Mouse (Mus musculus): Measurements from ENCODE around the gene Cfap65. TPM values are rescaled to one million over a fixed set of nuclear protein-coding genes. Genes with fewer than 3 reads are reported as not detected.

Cfap65 gene
- polyA plus RNA-seq, 1 experiment from 2014 or later: 1.2 TPM

- peaks cover 4% of the 10 kb centered on the region; the same call in 1 of the 2 replicates for H3K4me1 ChIP-seq (ENCODE audit: control insufficient read depth, insufficient read depth, low read length)
- ATAC-seq (ENCODE audit: low read depth) (no peak; the same call in 1 of the 2 replicates), DNase-seq (ENCODE audit: low spot score) (no peak)
- H3K36me3 ChIP-seq (ENCODE audit: control insufficient read depth, insufficient read depth, low read length): no peaks in the 10 kb centered on the region
- H3K27ac ChIP-seq (replicated peaks; ENCODE audit: low read depth, low read length): no peak overlapping the region
- H3K4me3 ChIP-seq (ENCODE audit: low read depth, low read length): peak overlapping the region; percentile 43; the same call in 1 of the 2 replicates
- H3K27me3 ChIP-seq (replicated peaks; ENCODE audit: control insufficient read depth, insufficient read depth, low read length): peaks cover 96% of the 10 kb centered on the region
- whole genome bisulfite sequencing: 7% methylated on average over 20 of the region's 20 CpGs
- peak overlapping the region; percentile 71; the same call in 1 of the 2 replicates for H3K4me2 ChIP-seq (ENCODE audit: low read depth, low read length)
- no peak overlapping the region for H3K9ac ChIP-seq (ENCODE audit: low read depth, low read length)
- H3K9me3 ChIP-seq (ENCODE audit: control insufficient read depth, low read length): no peaks in the 10 kb centered on the region
These were observed 13.6 kb upstream of the Cfap65 start for GRCm38 (mm10) chr1:74948784-74949665.

- Histone ChIP-seq H3K27ac (replicated peaks; ENCODE audit: low read depth, low read length) (no peak overlapping the region), H3K9me3 (ENCODE audit: control insufficient read depth, low read length) (no peaks in the 10 kb centered on the region), H3K36me3 (ENCODE audit: control insufficient read depth, insufficient read depth, low read length) (no peaks in the 10 kb centered on the region), H3K4me3 (ENCODE audit: low read depth, low read length) (peak overlapping the region; percentile 22), H3K4me2 (ENCODE audit: low read depth, low read length) (peak overlapping the region; percentile 47), H3K4me1 (ENCODE audit: control insufficient read depth, insufficient read depth, low read length) (peaks cover 4% of the 10 kb centered on the region; the same call in 1 of the 2 replicates), H3K27me3 (replicated peaks; ENCODE audit: control insufficient read depth, insufficient read depth, low read length) (peaks cover 88% of the 10 kb centered on the region), H3K9ac (ENCODE audit: low read depth, low read length) (0 out of 2 replicates have a peak overlapping the region, but pooled peaks have one; percentile 1)
- DNase-seq (ENCODE audit: low spot score): no peak
- ATAC-seq (ENCODE audit: low read depth): no peak; the same call in 1 of the 2 replicates
- WGBS: 2% methylated on average over 35 of the region's 41 CpGs
These were observed 12.7 kb upstream of the Cfap65 start for GRCm38 (mm10) chr1:74947986-74948670.

GRCm38 (mm10) chr1:74941651-74942360 lies 6.4 kb upstream of the Cfap65 start:
- H3K9ac ChIP-seq (ENCODE audit: low read depth, low read length): no peak overlapping the region
- no peaks in the 10 kb centered on the region for H3K9me3 ChIP-seq (ENCODE audit: control insufficient read depth, low read length)
- H3K27me3 ChIP-seq (replicated peaks; ENCODE audit: control insufficient read depth, insufficient read depth, low read length): peaks cover 40% of the 10 kb centered on the region
- ATAC-seq (ENCODE audit: low read depth): no peak
- WGBS: 43% methylated on average over 12 of the region's 12 CpGs
- H3K4me1 ChIP-seq (ENCODE audit: control insufficient read depth, insufficient read depth, low read length): no peaks in the 10 kb centered on the region
- no peak overlapping the region for H3K4me3 ChIP-seq (ENCODE audit: low read depth, low read length)
- H3K4me2 ChIP-seq (ENCODE audit: low read depth, low read length): no peak overlapping the region
- no peak overlapping the region for H3K27ac ChIP-seq (replicated peaks; ENCODE audit: low read depth, low read length)
- no peaks in the 10 kb centered on the region for H3K36me3 ChIP-seq (ENCODE audit: control insufficient read depth, insufficient read depth, low read length)
- no peak for DNase-seq (ENCODE audit: low spot score)

- H3K4me2 ChIP-seq (ENCODE audit: low read depth, low read length): no peak overlapping the region
- peaks cover 36% of the 10 kb centered on the region for H3K27me3 ChIP-seq (replicated peaks; ENCODE audit: control insufficient read depth, insufficient read depth, low read length)
- H3K9ac ChIP-seq (ENCODE audit: low read depth, low read length): no peak overlapping the region
- no peak overlapping the region for H3K27ac ChIP-seq (replicated peaks; ENCODE audit: low read depth, low read length)
- no peak for DNase-seq (ENCODE audit: low spot score)
- H3K9me3 ChIP-seq (ENCODE audit: control insufficient read depth, low read length): no peaks in the 10 kb centered on the region
- H3K36me3 ChIP-seq (ENCODE audit: control insufficient read depth, insufficient read depth, low read length): no peaks in the 10 kb centered on the region
- ATAC-seq (ENCODE audit: low read depth): no peak
- H3K4me1 ChIP-seq (ENCODE audit: control insufficient read depth, insufficient read depth, low read length): no peaks in the 10 kb centered on the region
- 8% methylated on average over 3 of the region's 3 CpGs for WGBS
- no peak overlapping the region for H3K4me3 ChIP-seq (ENCODE audit: low read depth, low read length)
These were observed 4.4 kb upstream of the Cfap65 start for GRCm38 (mm10) chr1:74939762-74940161.

- no peak overlapping the region for H3K4me3 ChIP-seq (ENCODE audit: low read depth, low read length)
- WGBS: 43% methylated on average over 12 of the region's 12 CpGs
- no peaks in the 10 kb centered on the region for H3K9me3 ChIP-seq (ENCODE audit: control insufficient read depth, low read length)
- no peaks in the 10 kb centered on the region for H3K36me3 ChIP-seq (ENCODE audit: control insufficient read depth, insufficient read depth, low read length)
- DNase-seq (ENCODE audit: low spot score) (no peak), ATAC-seq (ENCODE audit: low read depth) (no peak)
- H3K27me3 ChIP-seq (replicated peaks; ENCODE audit: control insufficient read depth, insufficient read depth, low read length): peaks cover 39% of the 10 kb centered on the region
- H3K9ac ChIP-seq (ENCODE audit: low read depth, low read length): no peak overlapping the region
- no peak overlapping the region for H3K4me2 ChIP-seq (ENCODE audit: low read depth, low read length)
- no peaks in the 10 kb centered on the region for H3K4me1 ChIP-seq (ENCODE audit: control insufficient read depth, insufficient read depth, low read length)
- no peak overlapping the region for H3K27ac ChIP-seq (replicated peaks; ENCODE audit: low read depth, low read length)
These were observed 927 bp upstream of the Cfap65 start for GRCm38 (mm10) chr1:74936221-74936830.

GRCm38 (mm10) chr1:74927621-74928296 lies 7.6 kb downstream of the Cfap65 start:
- Histone ChIP-seq H3K4me3 (ENCODE audit: low read depth, low read length) (no peak overlapping the region), H3K9me3 (ENCODE audit: control insufficient read depth, low read length) (no peaks in the 10 kb centered on the region), H3K27ac (replicated peaks; ENCODE audit: low read depth, low read length) (no peak overlapping the region), H3K9ac (ENCODE audit: low read depth, low read length) (no peak overlapping the region), H3K4me2 (ENCODE audit: low read depth, low read length) (no peak overlapping the region), H3K36me3 (ENCODE audit: control insufficient read depth, insufficient read depth, low read length) (no peaks in the 10 kb centered on the region), H3K4me1 (ENCODE audit: control insufficient read depth, insufficient read depth, low read length) (no peaks in the 10 kb centered on the region), H3K27me3 (replicated peaks; ENCODE audit: control insufficient read depth, insufficient read depth, low read length) (peaks cover 19% of the 10 kb centered on the region)
- ATAC-seq (ENCODE audit: low read depth) (no peak), DNase-seq (ENCODE audit: low spot score) (no peak)
- WGBS: 83% methylated on average over 9 of the region's 9 CpGs

- no peak overlapping the region for H3K9ac ChIP-seq (ENCODE audit: low read depth, low read length)
- no peak overlapping the region for H3K4me3 ChIP-seq (ENCODE audit: low read depth, low read length)
- H3K27ac ChIP-seq (replicated peaks; ENCODE audit: low read depth, low read length): no peak overlapping the region
- H3K9me3 ChIP-seq (ENCODE audit: control insufficient read depth, low read length): no peaks in the 10 kb centered on the region
- no peak overlapping the region for H3K4me2 ChIP-seq (ENCODE audit: low read depth, low read length)
- H3K36me3 ChIP-seq (ENCODE audit: control insufficient read depth, insufficient read depth, low read length): no peaks in the 10 kb centered on the region
- DNase-seq (ENCODE audit: low spot score) (no peak), ATAC-seq (ENCODE audit: low read depth) (no peak)
- H3K4me1 ChIP-seq (ENCODE audit: control insufficient read depth, insufficient read depth, low read length): no peaks in the 10 kb centered on the region
- peaks cover 15% of the 10 kb centered on the region for H3K27me3 ChIP-seq (replicated peaks; ENCODE audit: control insufficient read depth, insufficient read depth, low read length)
- WGBS: 32% methylated on average over 6 of the region's 6 CpGs
These were observed 8.7 kb downstream of the Cfap65 start for GRCm38 (mm10) chr1:74926721-74927120.
